Mouse (Mus musculus) liver, embryonic 13.5 days (tissue): ENCODE results near the gene Hsd17b11. TPM values are rescaled to one million over a fixed set of nuclear protein-coding genes. Genes with fewer than 3 reads are reported as not detected.

ENCODE experiments used
- ATAC-seq: fragments of 200-750 bp; cut with Nextera tagmentation; 2 replicates; pipeline ENCODE4 v1.8.0; 2017; ENCODE audit warnings: low read depth, mild to moderate bottlenecking, moderate number of reproducible peaks, moderate library complexity
- DNase-seq: peaks from one replicate; pipeline ENCODE4 v3.0.0; 2022
- H3K27ac ChIP-seq: fragments of 300-500 bp; sonication (generic); 2 replicates; pipeline ENCODE4 v1.5.1; 2015; ENCODE audit warnings: moderate library complexity, mild to moderate bottlenecking, inconsistent platforms
- H3K27me3 ChIP-seq: fragments of 300-500 bp; sonication (generic); 2 replicates; pipeline ENCODE4 v1.6.1; 2015; ENCODE audit warnings: mild to moderate bottlenecking, inconsistent platforms
- H3K36me3 ChIP-seq: fragments of 300-500 bp; sonication (generic); 2 replicates; pipeline ENCODE4 v1.6.1; 2015; ENCODE audit warnings: mild to moderate bottlenecking, inconsistent platforms
- H3K4me1 ChIP-seq: fragments of 300-500 bp; sonication (generic); replicated peaks from 2 replicates; pipeline ENCODE4 v1.6.1; 2015; ENCODE audit warnings: inconsistent platforms
- H3K4me2 ChIP-seq: fragments of 300-500 bp; sonication (generic); 2 replicates; pipeline ENCODE4 v1.6.1; 2015; ENCODE audit warnings: inconsistent platforms, mild to moderate bottlenecking, moderate library complexity
- H3K4me3 ChIP-seq: fragments of 300-500 bp; sonication (generic); replicated peaks from 2 replicates; pipeline ENCODE4 v1.5.1; 2015; ENCODE audit warnings: mild to moderate bottlenecking, inconsistent platforms
- H3K9ac ChIP-seq: fragments of 300-500 bp; sonication (generic); 2 replicates; pipeline ENCODE4 v1.6.1; 2015; ENCODE audit warnings: mild to moderate bottlenecking, inconsistent platforms
- H3K9me3 ChIP-seq: fragments of 300-500 bp; sonication (generic); replicated peaks from 2 replicates; pipeline ENCODE4 v1.6.1; 2016; ENCODE audit warnings: inconsistent platforms
- WGBS: fragments of 180-500 bp; shearing (Covaris S2); methylation state at CpG from one replicate; pipeline ENCODE4 v1.1.7; 2015; ENCODE audit not compliant: insufficient replicate concordance; 5-methylcytosine and 5-hydroxymethylcytosine counted together
- polyA plus RNA-seq: library from polyadenylated mRNA; unstranded; fragments of >200 nt; fragmentation: Nextera tagmentation; extraction: Ambion mirVana; gene quantifications from 2 replicates; pipeline ENCODE4 v1.2.1, GENCODE M21; 2015

The Hsd17b11 gene
- polyA plus RNA-seq, 1 experiment from 2014 or later: 2.1 TPM

- WGBS: 49% methylated on average over 3 of the region's 3 CpGs
- H3K36me3 ChIP-seq: no peaks in the 10 kb centered on the region
- H3K27ac ChIP-seq: no peak overlapping the region
- no peak overlapping the region for H3K4me3 ChIP-seq
- H3K27me3 ChIP-seq: no peaks in the 10 kb centered on the region
- no peak for DNase-seq
- no peaks in the 10 kb centered on the region for H3K9me3 ChIP-seq
- no peak for ATAC-seq
- H3K4me1 ChIP-seq: peaks cover 12% of the 10 kb centered on the region; the same call in 1 of the 2 replicates
- no peak overlapping the region for H3K4me2 ChIP-seq
- no peak overlapping the region for H3K9ac ChIP-seq
Observed at GRCm38 (mm10) chr5:104006811-104007210, 14.9 kb downstream of the Hsd17b11 start.

DNA sequence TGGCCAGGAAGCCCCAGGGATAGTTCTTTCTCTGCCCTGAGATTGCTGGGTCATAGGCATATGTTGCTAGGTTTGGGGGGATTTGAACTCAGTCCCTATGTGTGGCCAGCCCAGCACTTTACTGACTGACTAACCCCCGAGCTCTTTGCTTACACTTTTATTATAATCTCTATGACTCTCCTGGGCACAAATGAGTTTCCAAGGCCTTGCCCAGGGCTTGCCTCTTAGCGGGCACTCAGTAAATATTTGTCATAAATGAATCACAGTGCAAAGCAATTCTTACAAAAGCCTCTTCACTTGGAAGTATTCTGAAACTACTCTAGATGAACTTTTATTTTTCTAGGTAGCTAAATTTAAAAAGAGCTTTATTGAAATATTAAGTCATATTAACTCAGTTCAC is 17.8 kb downstream of the Hsd17b11 start:
- Histone ChIP-seq H3K4me1 (peaks cover 12% of the 10 kb centered on the region; the same call in 1 of the 2 replicates), H3K27me3 (no peaks in the 10 kb centered on the region), H3K27ac (no peak overlapping the region), H3K9ac (no peak overlapping the region), H3K4me2 (no peak overlapping the region), H3K9me3 (no peaks in the 10 kb centered on the region), H3K4me3 (no peak overlapping the region), H3K36me3 (no peaks in the 10 kb centered on the region)
- no peak for ATAC-seq
- WGBS: 67% methylated on average over 2 of the region's 2 CpGs
- no peak for DNase-seq

DNA sequence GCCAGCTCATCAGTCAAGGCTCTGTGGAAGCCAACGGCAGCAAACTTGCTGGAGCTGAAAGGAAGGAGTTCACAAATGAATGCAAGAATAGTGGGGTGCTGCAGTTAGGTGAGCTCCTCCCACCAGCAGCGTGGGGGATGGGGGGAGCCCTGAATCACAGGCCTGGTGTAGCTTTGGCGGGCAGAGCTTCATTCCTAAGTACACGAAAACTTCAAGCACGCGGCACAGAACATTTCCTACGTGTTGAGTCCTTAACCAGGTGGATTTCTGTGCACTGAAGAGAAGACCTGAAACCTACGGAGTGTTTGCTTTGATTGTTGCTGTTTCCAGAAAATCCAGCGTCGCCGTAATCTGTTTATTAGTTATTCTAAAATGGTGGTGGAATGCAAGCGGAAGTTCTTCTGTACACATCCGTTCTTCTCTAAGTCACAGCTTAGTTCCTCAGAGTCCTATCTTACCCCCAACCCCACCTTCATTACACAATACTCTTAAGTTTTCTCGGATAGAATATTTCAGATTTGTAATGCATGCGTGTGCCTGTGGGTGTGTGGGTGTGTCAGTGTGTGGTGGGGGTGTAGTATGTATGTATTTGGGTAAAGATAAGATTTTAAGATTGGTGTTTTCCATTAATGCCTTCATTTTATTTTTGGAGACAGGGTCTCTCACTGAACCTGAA is 18.3 kb downstream of the Hsd17b11 start:
- no peaks in the 10 kb centered on the region for H3K36me3 ChIP-seq
- H3K9me3 ChIP-seq: no peaks in the 10 kb centered on the region
- H3K4me2 ChIP-seq: peak overlapping the region; percentile 24; the same call in 1 of the 2 replicates
- ATAC-seq (peak; percentile 25; the same call in 1 of the 2 replicates), DNase-seq (no peak)
- H3K27me3 ChIP-seq: no peaks in the 10 kb centered on the region
- H3K27ac ChIP-seq: no peak overlapping the region
- peaks cover 12% of the 10 kb centered on the region; the same call in 1 of the 2 replicates for H3K4me1 ChIP-seq
- no peak overlapping the region for H3K4me3 ChIP-seq
- no peak overlapping the region for H3K9ac ChIP-seq
- 56% methylated on average over 15 of the region's 15 CpGs for WGBS

- Histone ChIP-seq H3K36me3 (no peaks in the 10 kb centered on the region), H3K4me3 (no peak overlapping the region), H3K9ac (no peak overlapping the region), H3K27ac (no peak overlapping the region), H3K9me3 (no peaks in the 10 kb centered on the region), H3K4me1 (peaks cover 12% of the 10 kb centered on the region; the same call in 1 of the 2 replicates), H3K27me3 (no peaks in the 10 kb centered on the region), H3K4me2 (peak overlapping the region; percentile 24)
- DNase-seq (no peak), ATAC-seq (peak; percentile 47)
- WGBS: 61% methylated on average over 18 of the region's 18 CpGs
Observed at GRCm38 (mm10) chr5:104002549-104003255, 19.0 kb downstream of the Hsd17b11 start.

GRCm38 (mm10) chr5:103999738-104000137 is 22.0 kb downstream of the Hsd17b11 start:
- ATAC-seq: 0 out of 2 replicates have a peak, but pooled peaks have one; percentile 21
- H3K27me3 ChIP-seq: no peaks in the 10 kb centered on the region

DNA sequence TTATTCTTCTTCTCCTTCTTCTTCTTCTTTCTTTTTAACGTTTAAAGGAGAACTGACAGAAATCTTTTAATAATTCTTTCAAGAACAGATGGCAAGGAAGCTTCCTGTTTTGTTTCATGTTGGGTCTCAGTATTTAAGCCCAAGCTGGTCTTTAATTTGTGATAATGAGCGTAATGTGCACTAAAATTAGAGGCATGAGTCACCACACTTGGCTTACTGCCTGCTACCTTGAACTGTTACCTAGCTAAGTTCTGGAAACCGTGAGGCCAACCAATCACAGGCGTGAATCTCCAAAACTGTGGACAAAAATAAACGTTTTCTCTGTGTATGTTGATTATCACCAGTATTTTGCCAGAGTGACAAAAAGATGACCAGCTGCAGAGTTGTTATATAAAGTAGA is 23.0 kb downstream of the Hsd17b11 start:
- no peaks in the 10 kb centered on the region for H3K36me3 ChIP-seq
- WGBS: 56% methylated on average over 5 of the region's 5 CpGs
- ATAC-seq (no peak), DNase-seq (no peak)
- no peak overlapping the region for H3K4me2 ChIP-seq
- H3K27ac ChIP-seq: no peak overlapping the region
- H3K9me3 ChIP-seq: no peaks in the 10 kb centered on the region
- H3K27me3 ChIP-seq: no peaks in the 10 kb centered on the region
- no peak overlapping the region for H3K9ac ChIP-seq
- H3K4me1 ChIP-seq: peaks cover 23% of the 10 kb centered on the region
- H3K4me3 ChIP-seq: no peak overlapping the region

More at GRCm38 (mm10) chr5:103999738-104000137, 22.0 kb downstream of the Hsd17b11 start:
- Histone ChIP-seq H3K27ac (no peak overlapping the region), H3K9me3 (no peaks in the 10 kb centered on the region), H3K4me2 (no peak overlapping the region), H3K36me3 (no peaks in the 10 kb centered on the region), H3K4me3 (no peak overlapping the region), H3K9ac (no peak overlapping the region), H3K4me1 (peaks cover 19% of the 10 kb centered on the region)
- 3% methylated on average over 5 of the region's 5 CpGs for WGBS
- peak; percentile 49 for DNase-seq

DNA sequence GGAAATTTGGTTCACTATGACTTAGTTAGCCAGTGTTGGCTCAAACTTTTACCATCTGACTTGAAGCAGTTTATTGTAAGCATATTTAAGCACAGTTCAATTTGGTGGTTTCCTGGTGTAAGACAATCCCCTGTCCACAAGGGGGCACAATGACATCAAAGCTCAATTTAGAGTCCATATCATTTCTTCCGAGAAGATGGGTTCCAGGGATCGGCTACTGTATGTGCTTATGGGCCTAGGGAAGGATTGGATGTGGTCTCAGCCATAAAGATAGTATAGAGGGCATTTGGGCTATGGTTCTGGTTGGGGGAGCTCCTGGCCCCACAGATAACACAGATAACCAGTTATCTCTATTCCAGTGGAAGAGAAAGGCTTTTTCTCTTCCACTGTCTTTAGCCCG is 26.5 kb downstream of the Hsd17b11 start:
- no peaks in the 10 kb centered on the region for H3K9me3 ChIP-seq
- H3K9ac ChIP-seq: no peak overlapping the region
- H3K4me1 ChIP-seq: peaks cover 17% of the 10 kb centered on the region
- peak; percentile 13 for DNase-seq
- no peaks in the 10 kb centered on the region for H3K27me3 ChIP-seq
- ATAC-seq: peak; percentile 75
- no peak overlapping the region for H3K4me2 ChIP-seq
- H3K4me3 ChIP-seq: no peak overlapping the region
- H3K27ac ChIP-seq: no peak overlapping the region
- whole genome bisulfite sequencing: 44% methylated on average over 3 of the region's 3 CpGs
- H3K36me3 ChIP-seq: peaks cover 3% of the 10 kb centered on the region; the same call in 1 of the 2 replicates

GRCm38 (mm10) chr5:103994669-103995068 is 27.1 kb downstream of the Hsd17b11 start:
- Histone ChIP-seq H3K9me3 (no peaks in the 10 kb centered on the region), H3K36me3 (peaks cover 5% of the 10 kb centered on the region; the same call in 1 of the 2 replicates), H3K27me3 (no peaks in the 10 kb centered on the region), H3K4me3 (no peak overlapping the region), H3K9ac (no peak overlapping the region), H3K4me1 (peaks cover 17% of the 10 kb centered on the region), H3K27ac (0 out of 2 replicates have a peak overlapping the region, but pooled peaks have one; percentile 23), H3K4me2 (no peak overlapping the region)
- DNase-seq (peak; percentile 18), ATAC-seq (peak; percentile 88)
- 35% methylated on average over 4 of the region's 4 CpGs for WGBS

DNA sequence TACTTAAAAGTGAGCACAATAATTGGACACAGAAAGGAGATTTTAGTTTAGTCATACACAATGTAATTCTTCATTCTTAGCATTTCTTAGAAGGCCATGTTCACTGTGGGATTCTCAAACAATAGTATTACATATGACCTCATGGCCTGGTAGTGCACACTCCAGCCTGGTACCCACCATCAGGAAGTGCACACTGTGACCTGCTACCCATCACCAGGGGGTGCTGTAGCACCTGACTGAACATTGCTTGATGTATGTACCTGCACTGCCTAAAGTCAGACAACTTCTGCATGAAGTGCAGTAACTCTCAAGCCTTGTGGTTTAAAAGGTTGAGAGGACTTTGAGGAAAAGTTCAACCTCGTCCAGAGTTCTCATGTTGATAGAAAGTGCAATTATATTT is 28.1 kb downstream of the Hsd17b11 start:
- Histone ChIP-seq H3K4me3 (no peak overlapping the region), H3K27ac (no peak overlapping the region), H3K9ac (no peak overlapping the region), H3K4me1 (peaks cover 17% of the 10 kb centered on the region), H3K27me3 (no peaks in the 10 kb centered on the region), H3K9me3 (no peaks in the 10 kb centered on the region), H3K36me3 (peaks cover 6% of the 10 kb centered on the region; the same call in 1 of the 2 replicates), H3K4me2 (no peak overlapping the region)
- ATAC-seq (no peak), DNase-seq (no peak)
- 49% methylated on average over 1 of the region's 1 CpGs for WGBS

DNA sequence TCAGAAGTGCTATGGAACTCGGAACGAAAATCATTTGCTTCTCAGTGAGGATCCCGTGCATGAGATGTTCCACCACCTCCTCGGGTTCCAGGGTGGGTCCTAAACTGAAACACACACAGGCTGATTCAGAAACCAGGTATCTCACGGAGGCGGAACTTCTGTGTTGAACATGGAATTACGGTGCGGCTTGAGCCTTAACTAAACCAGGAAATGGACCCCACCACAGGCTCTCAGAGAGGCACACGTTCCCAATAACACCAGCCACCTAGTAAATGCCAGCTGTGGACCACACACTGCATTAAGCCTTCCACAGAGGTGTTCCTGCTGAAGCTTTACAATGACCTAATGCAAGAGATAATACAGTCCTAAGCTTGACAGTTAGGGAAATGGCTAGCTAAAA is 28.9 kb downstream of the Hsd17b11 start:
- Histone ChIP-seq H3K4me3 (no peak overlapping the region), H3K27ac (no peak overlapping the region), H3K4me1 (peaks cover 17% of the 10 kb centered on the region), H3K9me3 (no peaks in the 10 kb centered on the region), H3K36me3 (peaks cover 6% of the 10 kb centered on the region; the same call in 1 of the 2 replicates), H3K9ac (no peak overlapping the region), H3K4me2 (no peak overlapping the region), H3K27me3 (no peaks in the 10 kb centered on the region)
- WGBS: 79% methylated on average over 9 of the region's 9 CpGs
- ATAC-seq (no peak), DNase-seq (no peak)

DNA sequence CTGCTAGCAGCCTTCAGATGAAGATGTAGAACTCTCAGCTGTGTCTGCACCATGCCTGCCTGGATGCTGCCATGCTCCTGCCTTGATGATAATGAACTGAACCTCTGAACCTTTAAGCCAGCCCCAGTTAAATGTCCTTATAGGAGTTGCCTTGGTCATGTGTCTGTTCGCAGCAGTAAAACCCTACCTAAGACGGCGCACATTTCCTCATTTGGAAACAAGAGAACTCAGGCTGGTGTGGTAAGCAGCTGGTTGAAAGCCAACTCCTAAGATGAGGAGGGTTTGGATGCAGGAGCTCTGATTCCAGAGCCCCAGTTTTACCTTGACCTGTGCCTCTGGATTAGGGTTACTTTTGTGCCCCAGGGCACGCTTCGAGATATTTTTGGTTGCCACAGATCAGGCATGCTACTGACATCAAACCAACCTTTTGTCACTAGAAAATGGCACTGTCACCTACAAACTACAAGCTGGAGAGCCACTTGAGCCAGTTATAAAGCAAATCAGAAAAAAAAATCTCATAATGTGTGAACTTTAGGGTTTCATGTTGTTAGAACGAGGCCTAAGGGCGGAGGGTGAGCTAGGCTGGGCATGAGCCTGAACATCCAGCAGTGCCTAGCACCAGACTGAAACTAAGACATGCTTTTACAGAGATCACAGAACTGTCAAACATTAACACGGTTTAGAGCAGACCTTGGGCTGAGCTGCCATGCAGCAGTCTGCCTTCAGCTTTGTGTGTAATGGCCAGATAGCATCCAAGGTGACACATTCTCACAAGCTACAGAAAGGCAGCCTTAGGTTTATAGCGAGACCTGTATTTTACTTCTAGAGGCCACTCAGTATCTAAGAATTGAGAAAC is 40.8 kb downstream of the Hsd17b11 start:
- no peak overlapping the region for H3K4me2 ChIP-seq
- DNase-seq (no peak), ATAC-seq (no peak)
- no peaks in the 10 kb centered on the region for H3K27me3 ChIP-seq
- 67% methylated on average over 9 of the region's 9 CpGs for WGBS
- H3K9ac ChIP-seq: no peak overlapping the region
- no peaks in the 10 kb centered on the region for H3K4me1 ChIP-seq
- H3K27ac ChIP-seq: no peak overlapping the region
- no peak overlapping the region for H3K4me3 ChIP-seq
- no peaks in the 10 kb centered on the region for H3K9me3 ChIP-seq
- no peaks in the 10 kb centered on the region for H3K36me3 ChIP-seq
